Mouse (Mus musculus) liver, postnatal 0 days (tissue): ENCODE data around the gene Dlgap4.

ENCODE experiments used
- CTCF ChIP-seq: sonication (generic); IDR thresholded peaks from 2 replicates; pipeline ENCODE4 v1.5.1; 2016; ENCODE audit warnings: antibody characterized with exemption, low read depth
- EP300 ChIP-seq: IDR thresholded peaks from 2 replicates; pipeline ENCODE4 v1.6.1; 2016; ENCODE audit warnings: antibody characterized with exemption, low read depth, mild to moderate bottlenecking

DNA sequence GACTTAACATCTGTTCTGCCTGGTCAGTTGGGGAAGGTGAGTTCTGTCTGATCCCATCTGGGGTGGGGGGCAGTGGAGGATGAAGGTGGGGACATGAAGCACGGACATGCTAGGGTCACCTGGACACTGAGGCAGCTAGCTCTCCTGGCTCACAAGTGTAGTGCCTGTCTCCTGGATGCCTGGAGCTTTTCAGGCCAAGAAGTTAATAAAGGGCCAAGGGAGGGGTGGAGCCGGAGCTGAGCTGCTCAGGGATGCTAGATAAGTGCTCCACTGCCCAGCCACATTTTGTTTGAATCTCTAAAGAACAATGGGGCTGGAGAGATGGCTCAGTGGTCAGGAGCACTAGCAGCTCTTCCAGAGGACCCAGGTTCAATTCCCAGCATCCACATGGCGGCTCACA, 29.9 kb downstream of the Dlgap4 start:
- TF ChIP-seq CTCF (no peak), EP300 (no peak)
